Mouse (Mus musculus): ENCODE data around the gene Cnga2. TPM values are rescaled to one million over a fixed set of nuclear protein-coding genes. Genes with fewer than 3 reads are reported as not detected.

Gene Cnga2
- polyA plus RNA-seq, 1 experiment from 2014 or later: 0.08 TPM

Other genes starting within 250 kb of the Cnga2 start
- 38.9 and 44.8 TPM in 2 replicates for gene Vma21, start 175.9 kb upstream of the Cnga2 start, polyA plus RNA-seq (2015; fragmentation: Nextera tagmentation; extraction: Ambion mirVana)
- not detected in 2 replicates for gene Gm1141, start 70.8 kb upstream of the Cnga2 start, polyA plus RNA-seq (2015; fragmentation: Nextera tagmentation; extraction: Ambion mirVana)
- gene Prrg3, start 29.2 kb upstream of the Cnga2 start, polyA plus RNA-seq (2015; fragmentation: Nextera tagmentation; extraction: Ambion mirVana): 6.3 and 6.4 TPM in 2 replicates
- 0.17 TPM in 1 of 2 replicates, not detected in the other for gene Fate1, start 18.9 kb upstream of the Cnga2 start, polyA plus RNA-seq (2015; fragmentation: Nextera tagmentation; extraction: Ambion mirVana)
- gene Magea4, start 230.2 kb downstream of the Cnga2 start, polyA plus RNA-seq (2015; fragmentation: Nextera tagmentation; extraction: Ambion mirVana): not detected in 2 replicates

All from heart, embryonic 13.5 days (tissue).